Mouse (Mus musculus) MEL (cell line): ENCODE measurements around the gene Abl1. TPM values are rescaled to one million over a fixed set of nuclear protein-coding genes. Genes with fewer than 3 reads are reported as not detected.

ENCODE experiments used
- DNase-seq: peaks from one replicate; pipeline ENCODE4 v3.0.0; 2011; ENCODE audit warnings: low read depth, low spot score
- H3K27ac ChIP-seq: 2 replicates; pipeline ENCODE4 v1.5.1; 2012; ENCODE audit warnings: low read depth, mild to moderate bottlenecking, control low read depth, low read length, moderate library complexity; ENCODE audit not compliant: control insufficient read depth
- H3K27me3 ChIP-seq, 2 experiments: fragments of 150-350 bp in 1 of 2; sonication (generic) in 1 of 2; 2 replicates each; pipeline ENCODE4 v1.6.1; 2012; ENCODE audit warnings: low read length in 2 of 2, mild to moderate bottlenecking in 2 of 2, improper control_type of control experiment in 1 of 2, moderate library complexity in 1 of 2; ENCODE audit not compliant: insufficient read depth in 2 of 2, control insufficient read depth in 1 of 2
- H3K36me3 ChIP-seq, 2 experiments: 2 replicates each; pipeline ENCODE4 v1.6.1; 2012 to 2014; ENCODE audit warnings: low read length in 2 of 2, improper control_type of control experiment in 1 of 2, inconsistent platforms in 1 of 2, mild to moderate bottlenecking in 1 of 2; ENCODE audit not compliant: insufficient read depth in 2 of 2, control insufficient read depth in 1 of 2
- H3K4me1 ChIP-seq, 2 experiments: fragments of 150-350 bp in 1 of 2; sonication (generic) in 1 of 2; 2 replicates each; pipeline ENCODE4 v1.6.1; 2012; ENCODE audit warnings: low read length in 2 of 2, improper control_type of control experiment in 1 of 2, mild to moderate bottlenecking in 1 of 2; ENCODE audit not compliant: insufficient read depth in 2 of 2, control insufficient read depth in 1 of 2
- H3K4me3 ChIP-seq, 2 experiments: fragments of 150-350 bp in 1 of 2; sonication (generic) in 1 of 2; 2 replicates each; pipeline ENCODE4 v1.5.1; 2012; ENCODE audit warnings: low read depth in 2 of 2, low read length in 2 of 2, mild to moderate bottlenecking in 2 of 2, moderate library complexity in 2 of 2, control low read depth in 1 of 2, improper control_type of control experiment in 1 of 2; ENCODE audit not compliant: control insufficient read depth in 1 of 2, insufficient read depth in 1 of 2
- H3K79me2 ChIP-seq: 2 replicates; pipeline ENCODE4 v1.6.1; 2012; ENCODE audit warnings: mild to moderate bottlenecking, low read length, moderate library complexity; ENCODE audit not compliant: control insufficient read depth, poor library complexity, insufficient read depth
- H3K9ac ChIP-seq: 2 replicates; pipeline ENCODE4 v1.6.1; 2012; ENCODE audit warnings: low read depth, mild to moderate bottlenecking, control low read depth, low read length, moderate library complexity; ENCODE audit not compliant: control insufficient read depth, poor library complexity, severe bottlenecking
- H3K9me3 ChIP-seq: fragments of 150-350 bp; sonication (generic); replicated peaks from 2 replicates; pipeline ENCODE4 v1.6.1; 2012; ENCODE audit warnings: mild to moderate bottlenecking, low read length, improper control_type of control experiment, moderate library complexity; ENCODE audit not compliant: insufficient read depth
- CHD1 ChIP-seq: IDR thresholded peaks from 2 replicates; pipeline ENCODE4 v1.6.1; 2012; ENCODE audit warnings: low read depth, mild to moderate bottlenecking, inconsistent platforms, low read length, improper control_type of control experiment
- CTCF ChIP-seq, 3 experiments: IDR thresholded peaks in 2 of 3; conservative IDR thresholded peaks in 1 of 3; 2 replicates each; pipeline ENCODE4 v1.5.1; 2011 to 2012; ENCODE audit warnings: low read length in 3 of 3, low read depth in 2 of 3, mild to moderate bottlenecking in 2 of 3, improper control_type of control experiment in 1 of 3, inconsistent platforms in 1 of 3, mixed read lengths in 1 of 3, moderate library complexity in 1 of 3; ENCODE audit not compliant: control insufficient read depth in 1 of 3, insufficient read depth in 1 of 3, poor library complexity in 1 of 3, severe bottlenecking in 1 of 3
- EP300 ChIP-seq, 2 experiments: IDR thresholded peaks; 2 replicates each; pipeline ENCODE4 v1.6.1; 2011; ENCODE audit warnings: improper control_type of control experiment in 2 of 2, low read length in 2 of 2, low read depth in 1 of 2, mild to moderate bottlenecking in 1 of 2
- GABPA ChIP-seq: IDR thresholded peaks from 2 replicates; pipeline ENCODE4 v1.6.1; 2012; ENCODE audit warnings: low read depth, mild to moderate bottlenecking, inconsistent platforms, low read length, improper control_type of control experiment, moderate library complexity
- GATA1 ChIP-seq: IDR thresholded peaks from 2 replicates; pipeline ENCODE4 v1.6.1; 2011; ENCODE audit warnings: low read depth, low read length, improper control_type of control experiment
- HCFC1 ChIP-seq: IDR thresholded peaks from 2 replicates; pipeline ENCODE4 v1.6.1; 2012; ENCODE audit warnings: low read depth, mild to moderate bottlenecking, inconsistent platforms, low read length, improper control_type of control experiment, moderate library complexity
- JUND ChIP-seq: IDR thresholded peaks from 2 replicates; pipeline ENCODE4 v1.6.1; 2011; ENCODE audit warnings: low read depth, mild to moderate bottlenecking, improper control_type of control experiment, low read length
- MAZ ChIP-seq: IDR thresholded peaks from 2 replicates; pipeline ENCODE4 v1.6.1; 2012; ENCODE audit warnings: low read depth, mild to moderate bottlenecking, inconsistent platforms, low read length, improper control_type of control experiment
- MEF2A ChIP-seq: IDR thresholded peaks from 2 replicates; pipeline ENCODE4 v1.6.1; 2014; ENCODE audit warnings: low read depth, mild to moderate bottlenecking, inconsistent platforms, low read length, improper control_type of control experiment; ENCODE audit not compliant: poor library complexity, insufficient replicate concordance, severe bottlenecking; ENCODE audit errors: extremely low read depth
- MYC ChIP-seq: IDR thresholded peaks from 2 replicates; pipeline ENCODE4 v1.6.1; 2011; ENCODE audit warnings: low read depth, mild to moderate bottlenecking, low read length, improper control_type of control experiment, moderate library complexity
- RCOR1 ChIP-seq: IDR thresholded peaks from 2 replicates; pipeline ENCODE4 v1.6.1; 2012; ENCODE audit warnings: low read depth, mild to moderate bottlenecking, inconsistent platforms, low read length, improper control_type of control experiment
- SIN3A ChIP-seq: IDR thresholded peaks from 2 replicates; pipeline ENCODE4 v1.6.1; 2012; ENCODE audit warnings: low read length, improper control_type of control experiment, inconsistent platforms
- SMC3 ChIP-seq: IDR thresholded peaks from 2 replicates; pipeline ENCODE4 v1.6.1; 2011; ENCODE audit warnings: low read depth, low read length, improper control_type of control experiment
- TBP ChIP-seq: IDR thresholded peaks from 2 replicates; pipeline ENCODE4 v1.8.0; 2011; ENCODE audit warnings: low read depth, low read length, improper control_type of control experiment
- UBTF ChIP-seq: IDR thresholded peaks from 2 replicates; pipeline ENCODE4 v1.6.1; 2012; ENCODE audit warnings: low read depth, mild to moderate bottlenecking, inconsistent platforms, low read length, improper control_type of control experiment, moderate library complexity, borderline replicate concordance; ENCODE audit not compliant: insufficient read depth
- USF1 ChIP-seq: IDR thresholded peaks from 2 replicates; pipeline ENCODE4 v1.6.1; 2014; ENCODE audit warnings: low read depth, mild to moderate bottlenecking, inconsistent platforms, low read length, improper control_type of control experiment, moderate library complexity
- USF2 ChIP-seq, 2 experiments: IDR thresholded peaks; 2 replicates each; pipeline ENCODE4 v1.6.1; 2011 to 2012; ENCODE audit warnings: improper control_type of control experiment in 2 of 2, low read length in 2 of 2, borderline replicate concordance in 1 of 2, inconsistent platforms in 1 of 2, low read depth in 1 of 2, mild to moderate bottlenecking in 1 of 2; ENCODE audit not compliant: insufficient read depth in 1 of 2
- ZC3H11A ChIP-seq: IDR thresholded peaks from 2 replicates; pipeline ENCODE4 v1.6.1; 2012; ENCODE audit warnings: low read depth, mild to moderate bottlenecking, inconsistent platforms, low read length, improper control_type of control experiment
- ZNF384 ChIP-seq: IDR thresholded peaks from 2 replicates; pipeline ENCODE4 v1.6.1; 2012; ENCODE audit warnings: low read depth, mild to moderate bottlenecking, inconsistent platforms, low read length, improper control_type of control experiment
- polyA plus RNA-seq, 2 experiments: library from polyadenylated mRNA; stranded (reverse) in 1 of 2; unstranded in 1 of 2; fragments of >175 nt in 1 of 2; fragments of >200 nt in 1 of 2; gene quantifications; 2 replicates each; pipeline versions ENCODE4 v1.2.1 to v1.2.4; 2012; ENCODE audit warnings: low replicate concordance in 2 of 2, low read depth in 1 of 2; ENCODE audit not compliant: insufficient read length in 2 of 2, insufficient read depth in 1 of 2, missing spikeins in 1 of 2
- total RNA-seq: library from RNA; depleted of rRNA; stranded (reverse); fragments of 300-350 nt; gene quantifications from 2 replicates; pipeline ENCODE4 v1.2.3, GENCODE M21; 2012

The Abl1 gene
- total and polyA plus RNA-seq, 3 experiments, result 21.3 to 47.1 TPM; not detected in 1

DNA sequence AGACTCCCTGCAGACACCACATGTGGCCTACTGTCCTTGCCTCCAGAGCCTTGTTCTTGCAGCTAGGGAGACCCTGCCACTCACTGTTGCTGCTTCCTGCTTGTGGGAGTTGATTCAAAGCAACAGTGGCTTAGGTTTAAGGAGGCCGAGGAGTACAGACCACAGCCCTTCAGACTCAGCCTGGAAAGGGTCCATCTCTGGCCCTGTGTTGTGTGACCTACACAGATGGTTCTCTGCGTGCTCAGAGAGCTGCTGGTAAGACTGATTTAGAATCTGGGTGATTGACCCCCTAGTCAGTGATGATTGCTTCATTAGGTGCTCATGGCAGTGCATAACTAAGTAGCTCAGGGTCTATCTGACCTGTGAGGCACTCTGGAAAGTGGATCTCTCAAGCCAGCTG is 101.0 kb downstream of the Abl1 start:
- Histone ChIP-seq H3K27me3 (no peaks in the 10 kb centered on the region), H3K36me3 (no peaks in the 10 kb centered on the region; a peak in 1 of 4 replicates)
- TF ChIP-seq UBTF (no peak), ZNF384 (no peak)
- TF ChIP-seq, all 39 proteins: peak for 0
- DNase-seq, result no peak
- H3K4me1 ChIP-seq, result no peaks in the 10 kb centered on the region
- H3K9me3 ChIP-seq, result no peaks in the 10 kb centered on the region
- no peaks in the 10 kb centered on the region for H3K79me2 ChIP-seq
- H3K4me3 ChIP-seq, result no peak overlapping the region
- H3K27ac ChIP-seq, result no peak overlapping the region
- no peak overlapping the region for H3K9ac ChIP-seq

DNA sequence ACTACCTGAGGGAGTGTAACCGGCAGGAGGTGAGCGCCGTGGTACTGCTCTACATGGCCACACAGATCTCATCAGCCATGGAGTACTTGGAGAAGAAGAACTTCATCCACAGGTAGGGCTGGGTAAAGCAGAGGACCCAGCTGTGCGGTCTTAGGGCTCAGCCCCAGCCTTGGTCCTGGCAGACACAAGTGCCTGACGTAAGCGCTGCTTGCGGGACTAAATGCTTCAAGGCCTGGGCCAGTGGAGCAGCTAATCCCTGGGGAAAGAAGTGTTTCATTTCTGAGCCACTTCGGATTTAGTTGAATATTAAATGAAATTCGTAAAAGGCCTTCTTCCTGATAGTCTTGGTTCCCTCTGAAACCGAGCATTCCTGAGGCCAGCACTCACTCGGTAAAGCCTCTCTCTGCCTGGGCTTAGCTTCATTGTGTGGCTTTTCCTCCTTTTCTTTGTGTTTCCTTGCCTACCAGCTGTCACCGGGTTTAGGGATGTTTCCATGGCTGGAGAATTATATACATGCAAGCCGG is 102.6 kb downstream of the Abl1 start:
- no peak overlapping the region for H3K27ac ChIP-seq
- TF ChIP-seq MAZ, result no peak
- TF ChIP-seq RCOR1, result no peak
- no peak for TF ChIP-seq SMC3
- no peak for TF ChIP-seq SIN3A
- no peak for TF ChIP-seq TBP
- TF ChIP-seq ZC3H11A, result no peak
- no peak for TF ChIP-seq CTCF (IDR thresholded peaks at IDR 0.05 in 2 of 3, conservative IDR thresholded peaks at IDR 0.05 in 1 of 3; ENCODE audit: control insufficient read depth in 1 of 3, insufficient read depth in 1 of 3, low read depth in 2 of 3, low read length in 3 of 3, poor library complexity in 1 of 3, severe bottlenecking in 1 of 3)
- no peak for TF ChIP-seq GABPA
- no peak for TF ChIP-seq HCFC1
- no peak for TF ChIP-seq GATA1
- H3K4me3 ChIP-seq, result no peak overlapping the region
- no peak for DNase-seq
- H3K36me3 ChIP-seq, result peaks cover 0 to 2% of the 10 kb centered on the region in 2 experiments; a peak in 2 of 4 replicates
- H3K4me1 ChIP-seq, result no peaks in the 10 kb centered on the region
- no peaks in the 10 kb centered on the region for H3K79me2 ChIP-seq
- no peaks in the 10 kb centered on the region for H3K27me3 ChIP-seq
- H3K9ac ChIP-seq, result no peak overlapping the region
- no peaks in the 10 kb centered on the region for H3K9me3 ChIP-seq

DNA sequence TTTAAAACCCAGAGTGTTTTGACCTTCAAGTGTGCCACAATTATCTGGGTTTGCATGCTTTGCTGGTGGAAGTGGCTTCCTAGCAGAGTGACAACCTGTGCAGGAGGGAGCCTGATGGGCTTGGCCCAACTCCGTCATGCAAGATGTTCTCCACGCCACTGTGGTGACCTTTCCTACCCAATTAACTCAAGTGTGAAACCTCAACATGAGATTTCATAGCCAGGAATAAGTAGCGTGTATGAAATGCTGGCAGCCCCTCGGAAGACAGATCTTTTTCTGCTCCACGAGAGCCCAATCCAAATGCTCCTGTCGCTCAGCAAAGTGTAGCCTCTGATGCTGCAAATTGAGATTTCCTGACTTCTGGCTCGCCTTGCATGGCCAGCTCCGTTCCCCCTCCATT is 103.1 kb downstream of the Abl1 start:
- no peaks in the 10 kb centered on the region for H3K79me2 ChIP-seq
- no peaks in the 10 kb centered on the region for H3K4me1 ChIP-seq
- H3K27ac ChIP-seq, result no peak overlapping the region
- no peak for DNase-seq
- H3K4me3 ChIP-seq, result no peak overlapping the region
- H3K27me3 ChIP-seq, result no peaks in the 10 kb centered on the region
- no peak overlapping the region for H3K9ac ChIP-seq
- peaks cover 0 to 2% of the 10 kb centered on the region in 2 experiments; a peak in 2 of 4 replicates for H3K36me3 ChIP-seq
- TF ChIP-seq EP300 (IDR thresholded peaks at IDR 0.05; ENCODE audit: low read depth in 1 of 2, low read length in 2 of 2) (no peak), CHD1 (no peak), MYC (no peak), MEF2A (no peak), ZC3H11A (no peak), MAZ (no peak), GATA1 (no peak), RCOR1 (no peak), CTCF (IDR thresholded peaks at IDR 0.05 in 2 of 3, conservative IDR thresholded peaks at IDR 0.05 in 1 of 3; ENCODE audit: control insufficient read depth in 1 of 3, insufficient read depth in 1 of 3, low read depth in 2 of 3, low read length in 3 of 3, poor library complexity in 1 of 3, severe bottlenecking in 1 of 3) (no peak), JUND (no peak), USF2 (IDR thresholded peaks at IDR 0.05; ENCODE audit: borderline replicate concordance in 1 of 2, insufficient read depth in 1 of 2, low read depth in 1 of 2, low read length in 2 of 2) (no peak), USF1 (no peak)
- no peaks in the 10 kb centered on the region for H3K9me3 ChIP-seq
